ENCODE assay signal across 9 mouse cellular contexts in the genomic region with DNA sequence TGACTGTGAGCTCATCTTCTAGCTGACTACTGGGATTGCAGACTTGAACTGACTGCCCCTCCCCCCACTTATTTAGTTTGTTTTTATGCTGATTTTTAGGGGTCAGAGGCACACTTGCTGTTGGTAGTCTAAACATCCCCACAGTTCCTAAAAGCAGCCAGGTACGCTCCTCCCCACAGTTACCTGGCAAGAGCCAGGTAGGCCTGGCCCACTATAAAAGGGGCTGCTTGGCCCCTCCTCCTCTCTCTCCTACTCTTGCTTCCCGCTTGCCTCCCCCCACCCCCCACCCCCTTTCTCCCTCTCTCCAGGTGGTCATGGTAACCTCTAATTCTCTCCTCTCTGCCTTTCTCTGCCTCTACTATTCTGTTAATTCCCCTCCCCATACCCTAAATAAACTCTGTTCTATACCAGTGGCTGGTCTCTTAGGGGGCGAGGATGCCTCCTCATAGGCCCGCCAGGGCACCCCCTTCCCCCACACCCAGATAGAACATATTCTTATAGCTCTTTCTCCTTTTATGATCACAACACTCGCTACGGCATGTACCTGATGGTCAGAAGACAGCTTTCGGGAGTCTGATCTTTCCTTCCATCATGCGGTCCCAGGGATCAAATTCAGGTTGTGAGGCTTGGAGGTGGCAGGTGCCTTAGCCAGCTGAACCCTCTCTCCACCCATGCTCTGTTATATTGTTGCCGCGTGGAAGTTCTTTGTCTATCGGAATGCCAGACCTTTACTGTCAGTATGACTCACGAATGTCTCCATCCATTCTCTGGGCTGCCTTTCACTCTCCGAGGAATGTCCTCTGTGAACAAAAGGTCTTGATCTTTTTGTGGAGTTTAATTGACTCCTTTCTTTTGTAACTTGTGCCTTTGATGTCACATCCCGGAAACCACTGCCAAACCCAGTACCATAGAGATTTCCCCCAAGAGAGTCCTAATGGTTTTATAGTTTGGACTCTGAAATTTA. TPM values are rescaled to one million over a fixed set of nuclear protein-coding genes. Genes with fewer than 3 reads are reported as not detected.
A peak's percentile ranks its signal among the peaks of the same experiment; 100 is the strongest.
DNase-seq lines count a peak whose midpoint lies in the region; ATAC-seq and TF ChIP-seq lines count a peak whose summit lies in the region.
"Had no signal": no experiment of that assay in that cellular context is flagged by ENCODE, and none has a peak within 500 bp of the region (broad histone marks: within the 10 kb centered on the region; RNA-seq: fewer than 3 reads in every experiment).

No protein-coding gene starts in this region.

- H3K9ac ChIP-seq in stomach, embryonic 14.5 days (replicated peaks; ENCODE audit: low read depth, low read length): no peak overlapping the region
- H3K9ac ChIP-seq in stomach, postnatal 0 days (ENCODE audit: low read length): no peak overlapping the region
- no peak overlapping the region for H3K9ac ChIP-seq in limb, embryonic 13.5 days
- H3K9ac ChIP-seq in stomach, embryonic 16.5 days (ENCODE audit: low read length): no peak overlapping the region

- ATAC-seq in stomach, embryonic 14.5 days (ENCODE audit: insufficient number of reproducible peaks, insufficient read depth, low FRiP score, low read depth): 0 out of 2 replicates have a peak, but pooled peaks have one; percentile 33
- no peak for ATAC-seq in stomach, postnatal 0 days (ENCODE audit: low FRiP score, low TSS enrichment)
- ATAC-seq in limb, embryonic 13.5 days (ENCODE audit: low FRiP score, low read depth): no peak
- ATAC-seq in stomach, embryonic 16.5 days (ENCODE audit: insufficient read depth, low FRiP score): no peak

- no peaks in the 10 kb centered on the region for H3K27me3 ChIP-seq in stomach, embryonic 14.5 days (ENCODE audit: control insufficient read depth, insufficient read depth, low read length)
- H3K27me3 ChIP-seq in stomach, postnatal 0 days (ENCODE audit: control insufficient read depth, insufficient read depth, low read length): no peaks in the 10 kb centered on the region
- no peaks in the 10 kb centered on the region for H3K27me3 ChIP-seq in forebrain, embryonic 10.5 days (ENCODE audit: poor library complexity, severe bottlenecking)
- no peaks in the 10 kb centered on the region for H3K27me3 ChIP-seq in limb, embryonic 13.5 days
- no peaks in the 10 kb centered on the region for H3K27me3 ChIP-seq in stomach, embryonic 16.5 days (ENCODE audit: control insufficient read depth, insufficient read depth, low read length)

- 41% methylated on average over 14 of the region's 14 CpGs for WGBS in stomach, embryonic 14.5 days
- WGBS in stomach, postnatal 0 days: 46% methylated on average over 14 of the region's 14 CpGs
- WGBS in forebrain, embryonic 10.5 days: 11% methylated on average over 14 of the region's 14 CpGs
- 36% methylated on average over 14 of the region's 14 CpGs for WGBS in limb, embryonic 13.5 days
- 50% methylated on average over 14 of the region's 14 CpGs for WGBS in stomach, embryonic 16.5 days

- no peak overlapping the region for H3K4me3 ChIP-seq in stomach, embryonic 14.5 days (ENCODE audit: low read depth, low read length)
- H3K4me3 ChIP-seq in stomach, postnatal 0 days (ENCODE audit: low read depth, low read length): no peak overlapping the region
- H3K4me3 ChIP-seq in forebrain, embryonic 10.5 days: peak overlapping the region; percentile 31
- H3K4me3 ChIP-seq in limb, embryonic 13.5 days: no peak overlapping the region
- H3K4me3 ChIP-seq in stomach, embryonic 16.5 days (replicated peaks; ENCODE audit: low read length): no peak overlapping the region

- peaks cover 4% of the 10 kb centered on the region for H3K36me3 ChIP-seq in stomach, embryonic 14.5 days (ENCODE audit: control insufficient read depth, insufficient read depth, low read length)
- H3K36me3 ChIP-seq in stomach, postnatal 0 days (ENCODE audit: control insufficient read depth, insufficient read depth, low read length): peaks cover 2% of the 10 kb centered on the region; the same call in 1 of the 2 replicates
- peaks cover 47% of the 10 kb centered on the region for H3K36me3 ChIP-seq in forebrain, embryonic 10.5 days (replicated peaks)
- peaks cover 28% of the 10 kb centered on the region for H3K36me3 ChIP-seq in limb, embryonic 13.5 days
- H3K36me3 ChIP-seq in stomach, embryonic 16.5 days (ENCODE audit: control insufficient read depth, insufficient read depth, low read length): 0 out of 2 replicates have a peak, but pooled peaks cover 4% of the 10 kb centered on the region

- no peak overlapping the region for H3K27ac ChIP-seq in stomach, embryonic 14.5 days (ENCODE audit: low read length)
- no peak overlapping the region for H3K27ac ChIP-seq in stomach, postnatal 0 days (replicated peaks)
- H3K27ac ChIP-seq in forebrain, embryonic 10.5 days: peak overlapping the region; percentile 75
- no peak overlapping the region for H3K27ac ChIP-seq in limb, embryonic 13.5 days
- peak overlapping the region; percentile 27; the same call in 1 of the 2 replicates for H3K27ac ChIP-seq in stomach, embryonic 16.5 days (ENCODE audit: low read length)

- no peak for DNase-seq in stomach, postnatal 0 days (ENCODE audit: low spot score)
- peak; percentile 40 for DNase-seq in forebrain, embryonic 10.5 days (ENCODE audit: extremely low spot score, low spot score)
- DNase-seq in yolk sac, embryonic 10.5 days (ENCODE audit: low spot score): no peak
- DNase-seq in urinary bladder, postnatal 25 days (ENCODE audit: low spot score): no peak
- DNase-seq in ovary, adult 18-20 months (ENCODE audit: low spot score): no peak
- DNase-seq: thymus, adult 2 months had no signal

- TF ChIP-seq EP300 in stomach, postnatal 0 days (optimal IDR thresholded peaks at IDR 0.05): no peak

- H3K4me2 ChIP-seq in stomach, embryonic 14.5 days (replicated peaks; ENCODE audit: low read depth, low read length): no peak overlapping the region
- H3K4me2 ChIP-seq in stomach, postnatal 0 days (replicated peaks; ENCODE audit: low read depth): no peak overlapping the region
- peak overlapping the region; percentile 19; the same call in 1 of the 2 replicates for H3K4me2 ChIP-seq in limb, embryonic 13.5 days (replicated peaks)
- H3K4me2 ChIP-seq in stomach, embryonic 16.5 days (ENCODE audit: low read depth, low read length): no peak overlapping the region

- no peak for TF ChIP-seq CTCF in stomach, postnatal 0 days (IDR thresholded peaks at IDR 0.05; ENCODE audit: low read depth)

- 0 out of 2 replicates have a peak, but pooled peaks cover 7% of the 10 kb centered on the region for H3K4me1 ChIP-seq in stomach, embryonic 14.5 days (ENCODE audit: control insufficient read depth, insufficient read depth, low read length)
- peaks cover 2% of the 10 kb centered on the region for H3K4me1 ChIP-seq in stomach, postnatal 0 days (replicated peaks; ENCODE audit: control insufficient read depth, insufficient read depth)
- peaks cover 30% of the 10 kb centered on the region for H3K4me1 ChIP-seq in forebrain, embryonic 10.5 days
- peaks cover 21% of the 10 kb centered on the region for H3K4me1 ChIP-seq in limb, embryonic 13.5 days
- peaks cover 32% of the 10 kb centered on the region for H3K4me1 ChIP-seq in stomach, embryonic 16.5 days (ENCODE audit: control insufficient read depth, insufficient read depth, low read length)

- H3K9me3 ChIP-seq in stomach, embryonic 14.5 days (ENCODE audit: control insufficient read depth, low read depth, low read length): no peaks in the 10 kb centered on the region
- H3K9me3 ChIP-seq in stomach, postnatal 0 days (ENCODE audit: control insufficient read depth, low read length): no peaks in the 10 kb centered on the region
- no peaks in the 10 kb centered on the region for H3K9me3 ChIP-seq in forebrain, embryonic 10.5 days
- H3K9me3 ChIP-seq in limb, embryonic 13.5 days: no peaks in the 10 kb centered on the region
- no peaks in the 10 kb centered on the region for H3K9me3 ChIP-seq in stomach, embryonic 16.5 days (replicated peaks; ENCODE audit: control insufficient read depth, low read length)

RNA-seq across cellular contexts. Expression of a gene that starts 8.7 kb away (rescaled TPM):
- polyA plus RNA-seq in stomach, embryonic 14.5 days (2014; fragmentation: Nextera tagmentation; extraction: Ambion mirVana): 47.3 and 49.2 TPM in 2 replicates
- 68.8 and 68.9 TPM in 2 replicates for polyA plus RNA-seq in stomach, postnatal 0 days (2015; fragmentation: Nextera tagmentation; extraction: Ambion mirVana)
- polyA plus RNA-seq in forebrain, embryonic 10.5 days (2016; fragmentation: Nextera tagmentation; extraction: Ambion mirVana): 64.4 and 68.1 TPM in 2 replicates
- 93.8 and 104 TPM in 2 replicates for polyA plus RNA-seq in limb, embryonic 13.5 days (2015; fragmentation: Nextera tagmentation; extraction: Ambion mirVana)
- polyA plus RNA-seq in stomach, embryonic 16.5 days (2015; fragmentation: Nextera tagmentation; extraction: Ambion mirVana): 76.3 and 78.0 TPM in 2 replicates

RNA-seq across cellular contexts. Expression of a gene that starts 28.8 kb away (rescaled TPM):
- not detected in 2 replicates for polyA plus RNA-seq in stomach, embryonic 14.5 days (2014; fragmentation: Nextera tagmentation; extraction: Ambion mirVana)
- polyA plus RNA-seq in stomach, postnatal 0 days (2015; fragmentation: Nextera tagmentation; extraction: Ambion mirVana): 0.49 and 0.51 TPM in 2 replicates
- polyA plus RNA-seq in forebrain, embryonic 10.5 days (2016; fragmentation: Nextera tagmentation; extraction: Ambion mirVana): 0.34 TPM in 1 of 2 replicates, not detected in the other
- polyA plus RNA-seq in limb, embryonic 13.5 days (2015; fragmentation: Nextera tagmentation; extraction: Ambion mirVana): 0.57 TPM in 1 of 2 replicates, not detected in the other
- polyA plus RNA-seq in stomach, embryonic 16.5 days (2015; fragmentation: Nextera tagmentation; extraction: Ambion mirVana): 0.30 and 0.51 TPM in 2 replicates

RNA-seq across cellular contexts. Expression of a gene that starts 42.2 kb away (rescaled TPM):
- 17.1 and 17.2 TPM in 2 replicates for polyA plus RNA-seq in stomach, embryonic 14.5 days (2014; fragmentation: Nextera tagmentation; extraction: Ambion mirVana)
- 12.0 and 12.9 TPM in 2 replicates for polyA plus RNA-seq in stomach, postnatal 0 days (2015; fragmentation: Nextera tagmentation; extraction: Ambion mirVana)
- 19.2 and 19.6 TPM in 2 replicates for polyA plus RNA-seq in forebrain, embryonic 10.5 days (2016; fragmentation: Nextera tagmentation; extraction: Ambion mirVana)
- 20.8 and 22.4 TPM in 2 replicates for polyA plus RNA-seq in limb, embryonic 13.5 days (2015; fragmentation: Nextera tagmentation; extraction: Ambion mirVana)
- 12.1 and 14.7 TPM in 2 replicates for polyA plus RNA-seq in stomach, embryonic 16.5 days (2015; fragmentation: Nextera tagmentation; extraction: Ambion mirVana)

Comparison
In these comparisons a context has a peak if more than half of its experiments do, and no peak if none do; other contexts are left out.
1. H3K27ac ChIP-seq: peak in forebrain, embryonic 10.5 days (single experiment) and stomach, embryonic 16.5 days (single experiment); none in stomach, embryonic 14.5 days (single experiment), stomach, postnatal 0 days (single experiment) and limb, embryonic 13.5 days (single experiment).